Mouse (Mus musculus): ENCODE results near the gene Rhobtb3.

Rhobtb3 gene

DNA sequence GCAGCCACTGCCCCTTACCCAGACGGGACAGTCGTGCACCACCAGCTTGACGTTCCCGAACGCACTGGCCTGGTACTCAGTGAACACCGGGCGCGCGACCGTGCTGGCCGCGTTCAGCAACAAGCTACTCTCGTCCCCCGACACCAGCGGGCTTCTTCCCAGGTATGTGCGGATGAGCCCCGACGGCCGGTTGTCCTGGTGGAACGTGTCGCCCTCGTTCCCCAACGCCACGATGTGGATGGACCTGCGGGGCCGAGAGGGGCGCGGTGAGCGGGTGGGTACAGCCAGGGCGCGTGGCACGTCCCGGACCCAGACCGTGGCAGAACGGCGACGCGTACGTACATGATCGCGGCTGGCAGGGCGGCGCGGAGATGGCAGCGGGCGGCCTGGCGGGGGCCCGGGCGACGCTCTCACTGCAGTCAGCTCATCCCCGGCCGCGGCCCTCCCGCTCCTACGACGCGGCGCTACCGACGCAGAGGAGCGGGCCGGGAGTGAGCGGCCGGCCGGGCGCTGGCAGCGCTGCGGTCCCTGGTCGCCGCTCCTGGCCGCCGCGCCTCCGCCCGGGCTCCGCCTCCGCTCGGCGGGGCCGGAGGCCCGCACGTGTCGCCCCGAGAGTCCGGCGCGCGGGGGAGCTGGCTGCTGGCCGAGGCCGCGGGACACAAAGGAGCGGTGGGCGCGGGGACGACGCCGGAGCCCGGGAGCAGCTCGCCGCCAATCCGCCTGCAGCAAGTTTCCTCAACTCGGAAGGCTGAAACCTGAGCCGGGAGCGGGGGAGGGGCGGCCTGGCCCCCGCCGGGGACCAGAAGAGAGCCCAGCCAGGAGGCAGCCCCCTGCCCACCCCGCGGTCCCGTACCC lies at the start of gene Rhobtb3:
TSS of gene Rhobtb3 (minus strand) at position 737 of the 855 bp plus-strand sequence.
- DNase-seq (ENCODE audit: extremely low spot score, low read depth, low spot score): peak; percentile 53

DNA sequence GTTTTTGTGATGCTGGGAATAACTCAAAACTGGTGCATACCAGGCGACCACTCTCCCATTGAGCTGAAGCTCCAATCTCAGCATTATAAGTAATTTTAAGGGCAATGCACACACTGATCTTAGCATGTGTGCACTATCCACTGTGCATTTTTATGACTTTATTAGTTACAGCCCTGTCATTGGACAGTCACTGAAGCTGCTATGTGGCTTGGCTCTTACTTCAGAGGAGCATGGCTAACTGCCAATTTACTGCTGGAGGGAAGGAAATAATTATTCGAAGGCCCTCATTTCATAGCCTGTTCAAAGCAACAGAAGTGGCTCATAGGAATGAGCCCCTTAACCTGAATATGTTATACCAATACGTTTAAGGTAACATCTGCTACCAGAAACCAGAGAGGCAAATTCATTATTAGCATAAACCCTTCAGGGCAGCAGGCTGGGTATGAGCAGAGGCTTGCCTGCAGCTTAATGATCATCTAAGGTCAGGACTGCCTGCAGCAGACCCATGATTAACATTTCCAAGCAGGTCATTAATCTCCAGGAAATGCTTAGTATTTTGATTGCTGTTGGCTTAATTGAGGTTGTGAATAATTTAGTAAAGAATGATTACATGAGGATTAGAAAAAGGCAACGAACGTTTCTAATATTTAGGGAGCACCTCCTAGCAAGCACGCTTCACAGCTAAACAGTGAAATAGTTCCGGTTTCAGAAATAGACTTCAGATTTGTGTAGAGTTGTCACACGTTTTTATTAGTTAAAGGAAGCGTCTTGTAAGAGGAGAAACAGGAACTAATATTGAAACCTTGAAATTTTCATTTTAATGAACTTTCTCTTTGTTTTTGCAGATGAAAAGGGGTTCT lies 48.7 kb upstream of the Rhobtb3 start:
- DNase-seq (ENCODE audit: extremely low spot score, low read depth, low spot score): peak; percentile 39

DNA sequence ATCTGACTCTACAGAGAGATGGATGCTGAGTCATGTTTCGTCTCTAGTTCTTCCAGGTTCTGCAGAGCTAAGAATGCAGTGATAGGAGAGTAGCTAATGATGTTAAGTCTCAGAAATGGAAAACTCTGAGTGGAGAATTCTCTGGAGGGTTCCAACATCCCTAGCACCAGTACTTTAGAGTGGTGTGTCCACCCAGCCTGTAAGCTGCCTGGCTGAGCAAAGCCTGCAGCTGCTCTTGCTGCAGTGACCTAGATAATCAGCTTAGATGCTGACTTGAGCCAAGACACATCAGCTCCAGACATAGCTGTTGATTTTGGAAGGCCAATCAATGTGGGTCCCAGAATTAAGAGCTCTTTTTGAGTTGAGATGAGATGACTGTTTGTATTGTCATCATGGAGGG lies 44.4 kb upstream of the Rhobtb3 start:
- no peak for DNase-seq (ENCODE audit: extremely low spot score, low read depth, low spot score)

DNA sequence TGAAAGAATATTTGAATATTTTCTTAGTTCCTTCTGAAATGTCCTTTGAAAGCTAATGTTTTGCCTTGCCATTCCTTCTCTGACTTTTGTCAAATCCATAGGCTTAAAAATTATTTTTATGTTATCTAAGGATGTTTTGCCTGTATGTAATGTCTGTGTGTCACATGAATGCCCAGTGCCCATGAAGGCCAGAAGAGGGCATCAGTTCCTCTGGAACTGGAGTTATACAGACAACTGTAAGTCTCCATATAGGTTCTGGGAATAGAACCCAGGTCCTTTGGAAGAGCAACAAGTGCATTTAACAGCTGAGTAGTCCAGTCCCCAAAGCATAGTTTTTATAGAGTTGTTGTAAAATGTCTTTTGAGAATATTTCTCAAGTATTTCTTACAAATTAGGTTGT lies 38.2 kb upstream of the Rhobtb3 start:
- no peak for DNase-seq (ENCODE audit: extremely low spot score, low read depth, low spot score)

DNA sequence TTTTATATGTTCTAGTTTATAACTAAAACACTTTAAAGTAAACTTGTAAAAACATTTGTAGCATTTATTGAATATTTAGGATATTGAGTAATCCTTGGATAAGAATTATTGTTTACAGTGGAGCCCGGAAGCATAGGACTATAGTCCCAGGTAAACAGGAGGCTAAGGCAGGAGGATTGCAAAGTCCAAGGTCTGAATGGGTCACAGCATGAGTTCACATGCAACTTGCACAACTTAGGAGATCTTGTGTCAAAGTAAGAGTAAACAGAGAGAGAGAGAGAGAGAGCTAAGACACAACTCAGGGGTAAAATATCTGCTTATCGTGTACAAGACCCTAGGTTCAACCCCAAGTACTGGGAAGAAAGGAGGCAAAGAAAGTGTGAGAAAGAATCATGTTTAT lies 32.9 kb upstream of the Rhobtb3 start:
- no peak for DNase-seq (ENCODE audit: extremely low spot score, low read depth, low spot score)

DNA sequence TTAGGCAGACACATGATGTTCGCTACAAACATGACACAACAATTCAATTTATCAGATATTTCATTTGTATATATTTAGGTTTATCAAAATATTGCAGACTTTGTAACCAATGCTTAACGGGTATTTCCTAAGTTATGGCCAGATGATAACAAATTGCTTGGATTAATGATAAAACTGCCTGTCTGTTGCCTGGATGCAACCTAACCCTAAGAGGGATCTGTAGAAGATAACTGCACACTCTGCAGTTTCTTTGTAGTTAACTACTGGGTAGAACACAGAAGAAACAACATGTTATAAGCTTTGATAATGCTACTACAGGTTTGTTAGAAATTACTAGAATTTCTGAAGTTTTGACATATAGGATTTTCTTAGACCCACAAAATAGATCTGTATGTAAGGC lies 32.5 kb upstream of the Rhobtb3 start:
- no peak for DNase-seq (ENCODE audit: extremely low spot score, low read depth, low spot score)

DNA sequence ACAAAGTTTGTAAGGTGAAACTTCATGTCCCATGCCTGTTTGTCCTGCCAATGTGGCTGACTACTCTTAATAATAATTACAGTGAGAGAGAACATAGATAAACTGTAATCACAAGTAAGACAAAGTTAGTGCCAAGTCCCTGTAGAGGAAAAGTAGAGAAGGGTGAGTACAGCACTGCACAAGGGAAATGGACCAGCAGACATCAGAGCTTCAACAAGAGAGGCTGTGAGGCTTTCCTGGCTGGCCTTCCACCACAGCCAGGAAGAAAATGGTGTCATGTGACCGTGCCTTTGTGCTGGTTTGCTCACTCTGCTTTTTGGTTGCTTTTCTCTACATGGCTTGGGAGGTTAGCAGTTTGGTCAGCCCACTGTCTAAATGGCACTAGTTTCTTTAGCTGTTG lies 31.9 kb upstream of the Rhobtb3 start:
- no peak for DNase-seq (ENCODE audit: extremely low spot score, low read depth, low spot score)

DNA sequence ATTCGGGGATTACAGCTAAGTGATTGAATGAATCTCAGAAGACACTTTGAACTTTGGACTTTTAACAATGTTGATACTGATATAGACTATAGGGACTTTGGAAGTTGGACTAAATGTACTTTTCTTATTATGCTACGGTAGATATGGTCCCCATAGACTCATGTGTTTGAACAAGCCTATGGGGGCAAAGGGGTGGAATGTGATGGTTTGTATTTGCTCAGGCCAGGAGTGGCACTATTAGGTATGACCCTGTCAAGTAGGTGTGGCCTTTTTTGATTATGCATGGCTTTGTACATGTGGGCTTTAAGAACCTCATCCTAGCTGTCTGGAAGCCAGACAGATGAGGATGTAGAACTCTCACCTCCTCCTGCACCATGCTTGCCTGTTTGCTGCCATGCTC lies 30.8 kb upstream of the Rhobtb3 start:
- DNase-seq (ENCODE audit: extremely low spot score, low read depth, low spot score): no peak

DNA sequence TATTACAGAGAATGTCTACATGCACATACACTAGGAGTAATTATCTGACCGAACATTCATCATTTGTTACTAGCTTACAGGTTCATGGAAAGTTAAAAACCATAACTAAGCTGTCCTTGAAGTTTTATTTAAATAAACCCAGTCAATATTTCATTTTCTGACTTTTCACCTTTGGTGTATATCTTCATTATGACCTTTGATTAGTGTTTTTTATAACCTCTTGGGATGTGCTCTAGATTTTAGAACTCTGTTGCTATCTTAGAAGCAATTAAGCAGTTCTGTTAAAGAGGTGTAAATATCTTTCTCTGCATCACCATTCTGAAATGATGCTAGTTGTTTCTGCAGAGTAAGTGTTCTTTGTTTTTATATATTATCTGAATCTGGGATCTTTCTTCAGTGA lies 23.1 kb upstream of the Rhobtb3 start, which contains the start of gene Spata9:
TSS of gene Spata9 (plus strand) at position 301 of the 400 bp plus-strand sequence.
- no peak for DNase-seq (ENCODE audit: extremely low spot score, low read depth, low spot score)

DNA sequence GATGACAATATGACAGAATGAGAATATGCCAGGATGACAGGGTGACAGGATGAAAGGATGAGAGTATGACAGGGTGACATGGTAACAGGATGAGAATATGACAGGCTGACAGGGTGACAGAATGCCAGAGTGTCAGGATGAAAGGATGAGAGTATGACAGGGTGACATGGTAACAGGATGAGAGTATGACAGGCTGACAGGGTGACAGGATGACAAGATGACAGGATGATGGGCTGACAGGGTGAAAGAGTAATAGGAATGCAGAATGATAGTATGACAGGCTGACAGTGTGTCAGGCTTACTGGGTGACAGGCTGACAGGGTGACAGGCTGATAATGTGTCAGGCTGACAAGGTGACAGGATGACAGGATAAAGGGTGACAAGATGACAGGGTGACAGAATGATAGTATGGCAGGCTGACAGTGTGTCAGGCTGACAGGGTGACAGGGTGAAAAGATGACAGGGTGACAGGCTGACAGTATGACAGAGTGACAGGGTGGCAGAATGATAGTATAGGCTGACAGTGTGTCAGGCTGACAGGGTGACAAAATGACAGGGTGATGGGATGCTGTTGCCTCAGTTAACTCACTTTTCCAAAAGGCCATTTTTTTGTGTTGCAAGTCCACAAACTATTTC lies 11.8 kb upstream of the Rhobtb3 start:
- no peak for DNase-seq (ENCODE audit: extremely low spot score, low read depth, low spot score)

DNA sequence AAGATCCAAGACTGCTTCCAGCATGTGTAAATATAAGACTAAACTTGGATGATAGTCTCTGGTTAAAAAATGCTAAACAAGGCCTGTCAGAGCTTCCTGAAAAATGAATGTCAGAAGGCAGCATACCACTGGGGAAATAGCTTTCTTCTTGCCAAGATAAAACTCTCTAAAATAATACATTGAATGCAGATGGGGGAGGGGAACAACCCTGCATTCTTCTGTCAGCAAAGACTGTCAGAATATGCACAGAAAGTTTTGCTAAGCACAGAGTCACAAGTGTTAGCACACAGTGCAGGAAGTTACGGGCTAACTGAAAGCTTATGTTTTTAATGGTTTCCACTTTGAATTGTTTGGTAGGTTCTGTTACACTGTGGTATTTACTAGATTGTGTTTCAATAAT lies 6.6 kb upstream of the Rhobtb3 start:
- no peak for DNase-seq (ENCODE audit: extremely low spot score, low read depth, low spot score)

DNA sequence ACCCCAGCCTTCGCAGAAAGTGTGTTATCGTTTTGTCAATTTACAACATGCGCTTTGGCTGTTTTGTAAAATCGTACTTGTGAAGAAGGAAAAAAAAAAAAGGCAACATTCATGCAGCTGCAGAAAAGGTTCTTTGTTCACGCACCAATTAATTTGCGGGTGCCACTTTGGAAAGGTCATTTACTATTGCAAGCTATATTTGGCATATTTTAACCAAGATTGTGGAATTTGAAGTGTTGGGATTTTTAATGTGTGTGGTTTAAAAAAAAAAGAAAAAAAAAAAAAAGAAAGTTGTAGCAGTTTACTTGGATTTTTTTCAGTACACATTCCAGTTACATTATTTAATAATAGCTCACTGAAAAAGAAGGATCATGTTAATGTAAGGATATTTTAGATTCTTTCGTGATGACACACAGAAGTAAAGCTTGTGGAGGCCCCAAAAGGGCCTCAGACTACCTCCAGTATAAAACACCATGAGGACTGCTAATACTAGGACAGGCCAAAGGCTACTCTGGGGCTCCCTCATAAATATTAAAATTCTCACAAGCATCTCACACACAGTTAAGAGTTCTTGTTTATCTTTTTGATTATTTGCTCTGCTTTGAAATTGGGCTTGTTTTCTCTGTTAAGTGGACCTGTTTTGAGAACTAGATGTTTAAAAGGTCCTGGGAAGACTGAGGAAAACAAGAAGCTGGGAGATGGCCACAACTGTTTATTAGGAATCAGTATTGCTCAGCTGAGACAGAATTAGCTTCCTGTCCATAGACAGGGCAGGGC lies 507 bp upstream of the Rhobtb3 start:
- no peak for DNase-seq (ENCODE audit: extremely low spot score, low read depth, low spot score)

DNA sequence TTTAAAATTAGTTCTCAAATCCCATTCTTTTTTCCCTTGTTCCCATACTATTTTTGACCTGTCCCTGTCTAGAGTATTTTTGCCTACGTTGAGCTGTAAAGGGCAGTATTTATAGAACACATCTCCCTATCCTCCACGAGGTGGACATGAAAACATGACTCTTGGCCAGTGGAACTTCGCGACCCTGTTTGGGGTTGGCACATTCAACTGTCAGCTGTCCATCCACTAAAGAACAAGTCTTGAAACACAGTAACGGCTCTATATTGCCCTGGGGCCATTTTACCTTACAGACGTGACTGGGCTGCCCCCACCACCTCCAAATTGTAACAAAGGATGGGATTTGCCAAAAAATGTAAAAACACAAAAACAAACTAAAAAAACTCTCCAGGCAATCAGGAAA lies 994 bp downstream of the Rhobtb3 start:
- no peak for DNase-seq (ENCODE audit: extremely low spot score, low read depth, low spot score)

DNA sequence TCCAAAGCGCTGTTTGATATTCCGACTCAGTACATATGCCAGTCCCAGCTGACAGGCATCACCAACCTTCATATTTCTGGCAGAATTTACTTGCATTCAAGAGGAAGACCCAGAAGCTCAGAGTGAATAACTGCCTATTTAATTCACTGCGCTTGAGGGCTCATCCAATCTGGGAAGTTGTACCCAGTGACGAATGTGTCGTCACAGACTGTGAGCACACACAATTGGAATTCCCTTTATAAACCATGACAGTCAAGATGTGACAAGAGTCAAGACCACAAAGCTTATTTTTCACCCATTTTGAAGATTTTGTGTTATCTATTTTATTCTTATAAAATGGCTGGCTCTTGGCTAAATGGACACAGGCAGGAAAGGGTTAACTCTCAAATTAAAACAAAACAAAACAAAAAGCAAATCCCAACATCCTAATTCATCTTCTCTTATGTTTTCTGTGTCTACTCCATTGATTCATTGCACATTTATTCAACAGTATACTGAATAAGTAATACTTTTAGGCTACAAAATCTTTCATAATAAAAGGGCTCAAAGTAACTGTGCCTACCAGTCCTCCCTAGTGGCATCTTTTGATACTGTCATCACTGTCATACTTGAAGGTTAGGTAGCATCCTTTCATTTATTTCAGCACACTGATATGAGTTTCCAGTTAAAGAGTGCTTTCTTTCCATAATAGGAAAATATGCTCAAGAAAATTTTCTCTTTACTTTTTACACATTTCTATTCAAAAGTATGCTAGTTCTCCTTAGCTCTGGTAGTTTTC lies 2.0 kb downstream of the Rhobtb3 start:
- no peak for DNase-seq (ENCODE audit: extremely low spot score, low read depth, low spot score)

DNA sequence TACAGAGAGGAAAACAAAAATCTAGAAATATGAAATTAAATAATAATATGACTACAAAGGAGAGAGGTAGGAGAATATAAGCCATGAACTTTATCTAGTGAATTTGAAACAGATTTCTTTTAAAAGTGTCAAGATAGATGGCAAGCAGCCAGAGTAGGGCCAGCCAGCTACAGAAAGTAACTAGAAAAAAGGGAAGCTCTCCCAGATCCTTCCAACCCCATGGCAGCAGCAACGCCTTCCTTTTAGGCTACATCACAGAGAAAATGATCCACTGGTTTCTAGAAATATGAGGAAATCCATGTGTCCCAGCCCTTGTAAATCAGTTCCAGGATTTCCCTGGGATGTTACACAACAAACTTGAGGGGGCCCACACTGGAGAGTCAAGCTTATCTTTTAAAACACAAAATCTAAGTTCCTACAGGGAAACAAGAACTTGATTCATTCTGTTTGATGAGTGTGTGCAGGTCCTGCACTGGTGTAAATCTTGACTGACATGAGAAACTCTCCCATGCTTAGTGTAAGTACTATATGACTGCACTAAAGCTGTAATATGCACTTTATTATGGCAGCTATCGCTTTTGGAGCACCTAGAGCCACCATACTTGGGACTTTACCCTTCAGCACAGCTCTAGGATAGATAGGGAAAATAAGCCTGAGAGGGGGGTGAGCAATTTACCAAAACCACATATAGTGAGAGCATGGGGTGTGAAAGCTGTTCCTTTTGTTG lies 2.8 kb downstream of the Rhobtb3 start:
- no peak for DNase-seq (ENCODE audit: extremely low spot score, low read depth, low spot score)

DNA sequence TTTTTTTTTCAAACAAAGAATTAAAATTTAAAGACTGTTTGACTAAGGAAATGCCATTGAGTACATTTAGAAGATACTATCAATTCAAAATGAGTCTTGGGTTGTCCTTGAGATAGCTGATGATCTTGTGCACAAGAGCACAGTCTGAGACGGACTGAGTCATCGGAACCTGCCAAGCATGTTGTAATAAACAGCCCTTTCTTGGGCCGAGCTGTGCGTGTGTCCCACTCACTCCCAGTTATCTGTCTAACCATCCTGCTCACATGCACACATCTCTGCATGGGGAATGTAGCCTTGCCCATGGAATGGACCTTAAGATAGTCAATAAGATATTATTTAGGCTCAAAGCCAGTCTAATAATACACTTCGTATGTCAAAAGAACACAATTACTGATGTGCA lies 4.9 kb downstream of the Rhobtb3 start:
- no peak for DNase-seq (ENCODE audit: extremely low spot score, low read depth, low spot score)

DNA sequence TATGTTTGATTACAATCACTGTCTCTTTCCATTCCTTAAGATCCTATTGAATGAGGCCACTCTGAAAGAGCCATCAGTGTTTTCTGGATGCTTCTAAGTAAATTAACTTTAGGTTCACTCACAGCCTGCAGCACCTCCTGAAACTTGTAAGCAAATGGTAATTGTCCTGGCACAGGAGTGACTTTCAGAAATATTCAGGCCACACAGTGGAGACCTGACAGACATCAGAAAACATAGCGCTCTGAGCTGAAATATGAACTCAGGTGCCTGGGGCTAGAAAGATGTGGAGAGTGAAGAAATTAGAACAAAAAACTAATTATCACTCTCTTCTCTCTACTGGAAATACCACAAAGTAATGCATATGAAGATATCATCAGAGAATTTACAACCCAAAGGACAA lies 10.4 kb downstream of the Rhobtb3 start:
- no peak for DNase-seq (ENCODE audit: extremely low spot score, low read depth, low spot score)

DNA sequence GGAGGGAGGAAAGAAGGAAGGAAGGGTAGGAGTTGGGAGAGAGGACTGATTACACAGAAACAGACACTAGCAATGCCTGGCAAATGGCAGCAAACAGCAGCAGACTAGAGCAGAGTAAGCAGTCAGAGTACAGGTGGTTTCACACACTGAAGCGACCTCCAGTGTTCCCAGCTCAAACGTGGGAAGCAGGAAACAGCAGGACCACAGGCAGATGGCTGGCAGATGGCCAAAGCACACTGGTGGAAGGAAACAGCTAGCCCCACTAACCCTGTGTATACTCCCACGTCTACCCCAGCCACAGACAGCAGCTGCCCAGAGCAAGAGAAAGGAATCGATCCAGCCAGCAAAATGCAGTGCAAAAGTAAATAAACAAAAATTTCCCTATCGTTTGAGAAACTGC lies 12.7 kb downstream of the Rhobtb3 start:
- no peak for DNase-seq (ENCODE audit: extremely low spot score, low read depth, low spot score)

DNA sequence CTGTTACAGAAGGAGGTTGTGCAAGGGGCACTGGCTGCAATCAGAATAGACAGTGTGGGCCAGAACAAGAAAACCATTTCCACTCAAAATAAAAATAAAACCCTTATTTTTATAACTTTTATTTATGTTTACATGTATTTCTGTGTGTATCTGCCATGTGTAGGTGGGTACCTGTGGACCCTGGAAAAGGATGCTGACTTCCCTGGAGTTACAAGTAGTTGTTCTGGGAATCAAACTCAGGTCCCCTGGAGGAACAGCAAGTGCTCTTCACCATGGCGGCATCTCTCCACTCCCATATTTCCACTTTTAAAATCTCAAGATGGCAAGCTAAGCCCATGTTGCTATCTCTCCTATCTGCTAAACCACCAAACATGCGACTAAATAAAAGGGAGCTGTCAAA lies 13.1 kb downstream of the Rhobtb3 start:
- DNase-seq (ENCODE audit: extremely low spot score, low read depth, low spot score): no peak
